Comparison of ENCODE assay signal across 9 mouse cellular contexts in genomic region chr4:123624438-123624837, GRCm38 (mm10). TPM values are rescaled to one million over a fixed set of nuclear protein-coding genes. Genes with fewer than 3 reads are reported as not detected.
DNase-seq lines count a peak whose midpoint lies in the region; ATAC-seq and TF ChIP-seq lines count a peak whose summit lies in the region.
"Had no signal": no experiment of that assay in that cellular context is flagged by ENCODE, and none has a peak within 500 bp of the region (broad histone marks: within the 10 kb centered on the region; RNA-seq: fewer than 3 reads in every experiment).

No protein-coding gene starts in this region.

- no peaks in the 10 kb centered on the region for H3K27me3 ChIP-seq in midbrain, embryonic 11.5 days (ENCODE audit: control insufficient read depth, insufficient read depth, low read length)
- no peaks in the 10 kb centered on the region for H3K27me3 ChIP-seq in midbrain, postnatal 0 days (ENCODE audit: insufficient read depth, low read length)
- H3K27me3 ChIP-seq in stomach, embryonic 15.5 days (replicated peaks), result no peaks in the 10 kb centered on the region

- no peak for TF ChIP-seq CTCF in midbrain, postnatal 0 days (IDR thresholded peaks at IDR 0.05)

- no peaks in the 10 kb centered on the region for H3K36me3 ChIP-seq in midbrain, embryonic 11.5 days (ENCODE audit: control insufficient read depth, insufficient read depth, low read length)
- H3K36me3 ChIP-seq in midbrain, postnatal 0 days (ENCODE audit: insufficient read depth, low read length), result 0 out of 2 replicates have a peak, but pooled peaks cover 2% of the 10 kb centered on the region
- H3K36me3 ChIP-seq in stomach, embryonic 15.5 days, result no peaks in the 10 kb centered on the region

- 3% methylated on average over 5 of the region's 5 CpGs for WGBS in midbrain, embryonic 11.5 days
- WGBS in midbrain, postnatal 0 days, result 7% methylated on average over 5 of the region's 5 CpGs
- 13% methylated on average over 5 of the region's 5 CpGs for whole genome bisulfite sequencing in stomach, embryonic 15.5 days

- ATAC-seq in midbrain, embryonic 11.5 days (ENCODE audit: low FRiP score), result no peak
- ATAC-seq in midbrain, postnatal 0 days (ENCODE audit: low FRiP score), result no peak
- ATAC-seq in stomach, embryonic 15.5 days (ENCODE audit: insufficient read depth, low FRiP score, low read depth), result no peak

- DNase-seq in midbrain, embryonic 11.5 days (ENCODE audit: low spot score, missing footprints), result peak; percentile 88
- DNase-seq in midbrain, postnatal 0 days (ENCODE audit: low spot score), result no peak
- DNase-seq in heart, adult 8-10 months (ENCODE audit: low spot score), result peak; percentile 61
- peak; percentile 76 for DNase-seq in kidney, postnatal 14 days
- DNase-seq in testis, postnatal 14 days (ENCODE audit: low spot score), result no peak
- DNase-seq in layer of hippocampus, adult 18-20 months (ENCODE audit: low spot score in 2 of 2), result no peak
- no peak for DNase-seq in thymus, postnatal 4 days

- no peak overlapping the region for H3K27ac ChIP-seq in midbrain, embryonic 11.5 days (ENCODE audit: low read depth, low read length)
- no peak overlapping the region for H3K27ac ChIP-seq in midbrain, postnatal 0 days (ENCODE audit: low read depth, low read length)
- H3K27ac ChIP-seq in stomach, embryonic 15.5 days, result peak overlapping the region; percentile 72

- H3K9me3 ChIP-seq in midbrain, embryonic 11.5 days (ENCODE audit: control insufficient read depth, low read length), result no peaks in the 10 kb centered on the region
- H3K9me3 ChIP-seq in midbrain, postnatal 0 days (ENCODE audit: low read length), result no peaks in the 10 kb centered on the region
- H3K9me3 ChIP-seq in stomach, embryonic 15.5 days, result no peaks in the 10 kb centered on the region
- H3K9me3 ChIP-seq: megakaryocyte, embryonic 14.5 days had no signal

- no peak overlapping the region for H3K4me2 ChIP-seq in midbrain, embryonic 11.5 days
- no peak overlapping the region for H3K4me2 ChIP-seq in midbrain, postnatal 0 days (ENCODE audit: low read depth, low read length, poor library complexity, severe bottlenecking)
- no peak overlapping the region for H3K4me2 ChIP-seq in stomach, embryonic 15.5 days

- no peak overlapping the region for H3K4me3 ChIP-seq in midbrain, embryonic 11.5 days (ENCODE audit: low read depth, low read length)
- H3K4me3 ChIP-seq in midbrain, postnatal 0 days (ENCODE audit: low read depth, low read length), result no peak overlapping the region
- H3K4me3 ChIP-seq in stomach, embryonic 15.5 days (replicated peaks), result no peak overlapping the region
- H3K4me3 ChIP-seq: megakaryocyte, embryonic 14.5 days had no signal

- peaks cover 19% of the 10 kb centered on the region; the same call in 1 of the 2 replicates for H3K4me1 ChIP-seq in midbrain, embryonic 11.5 days (ENCODE audit: control insufficient read depth, insufficient read depth, low read length)
- H3K4me1 ChIP-seq in midbrain, postnatal 0 days (ENCODE audit: insufficient read depth, low read length), result peaks cover 5% of the 10 kb centered on the region
- H3K4me1 ChIP-seq in stomach, embryonic 15.5 days, result peaks cover 19% of the 10 kb centered on the region
- H3K4me1 ChIP-seq: megakaryocyte, embryonic 14.5 days had no signal

- no peak overlapping the region for H3K9ac ChIP-seq in midbrain, embryonic 11.5 days (ENCODE audit: low read length)
- H3K9ac ChIP-seq in midbrain, postnatal 0 days (replicated peaks; ENCODE audit: low read length, poor library complexity, severe bottlenecking), result no peak overlapping the region
- H3K9ac ChIP-seq in stomach, embryonic 15.5 days, result no peak overlapping the region

RNA-seq across cellular contexts. Expression of gene Macf1, which starts 59.7 kb away (rescaled TPM):
- 74.6 and 78.0 TPM in 2 replicates for polyA plus RNA-seq in midbrain, embryonic 11.5 days (2014; fragmentation: Nextera tagmentation; extraction: Ambion mirVana)
- total RNA-seq in midbrain, postnatal 0 days (2014; rRNA removed), result 338 and 390 TPM in 2 replicates
- 59.7 and 73.3 TPM in 2 replicates for polyA plus RNA-seq in midbrain, postnatal 0 days (2015; fragmentation: Nextera tagmentation; extraction: Ambion mirVana)
- total RNA-seq in heart, adult 8-10 months (2022), result 100 to 1,000 TPM; 223 to 243 (median 241) TPM
- polyA plus RNA-seq in stomach, embryonic 15.5 days (2015; fragmentation: Nextera tagmentation; extraction: Ambion mirVana), result 34.6 and 36.1 TPM in 2 replicates
- total RNA-seq in layer of hippocampus, adult 18-20 months (2021), result 100 to 1,000 TPM; 219 to 233 TPM

Comparison
In these comparisons a context has a peak if more than half of its experiments do, and no peak if none do; other contexts are left out.
1. DNase-seq: peak in midbrain, embryonic 11.5 days (single experiment), heart, adult 8-10 months (single experiment) and kidney, postnatal 14 days (single experiment); none in midbrain, postnatal 0 days (single experiment), testis, postnatal 14 days (single experiment), layer of hippocampus, adult 18-20 months (0 of 2) and thymus, postnatal 4 days (single experiment).